Mouse (Mus musculus) lung, embryonic 15.5 days (tissue): Measurements from ENCODE around the gene Serpina3b. TPM values are rescaled to one million over a fixed set of nuclear protein-coding genes. Genes with fewer than 3 reads are reported as not detected.

Experiments
- ATAC-seq: fragments of 200-750 bp; cut with Nextera tagmentation; 2 replicates; pipeline ENCODE4 v1.8.0; 2017; ENCODE audit warnings: moderate number of reproducible peaks, borderline replicate concordance; ENCODE audit not compliant: low FRiP score, low TSS enrichment; ENCODE audit errors: extremely low read depth
- H3K27ac ChIP-seq: fragments of 300-500 bp; sonication (generic); 2 replicates; pipeline ENCODE4 v1.5.1; 2015; ENCODE audit warnings: moderate library complexity, mild to moderate bottlenecking, inconsistent platforms
- H3K27me3 ChIP-seq: fragments of 300-500 bp; sonication (generic); 2 replicates; pipeline ENCODE4 v1.6.1; 2015; ENCODE audit warnings: inconsistent platforms
- H3K36me3 ChIP-seq: fragments of 300-500 bp; sonication (generic); 2 replicates; pipeline ENCODE4 v1.6.1; 2015; ENCODE audit warnings: inconsistent platforms
- H3K4me1 ChIP-seq: fragments of 300-500 bp; sonication (generic); 2 replicates; pipeline ENCODE4 v1.6.1; 2015; ENCODE audit warnings: inconsistent platforms
- H3K4me2 ChIP-seq: fragments of 300-500 bp; sonication (generic); 2 replicates; pipeline ENCODE4 v1.6.1; 2015; ENCODE audit warnings: inconsistent platforms, mild to moderate bottlenecking, moderate library complexity
- H3K4me3 ChIP-seq: fragments of 300-500 bp; sonication (generic); 2 replicates; pipeline ENCODE4 v1.5.1; 2015; ENCODE audit warnings: mild to moderate bottlenecking, inconsistent platforms
- H3K9ac ChIP-seq: fragments of 300-500 bp; sonication (generic); 2 replicates; pipeline ENCODE4 v1.6.1; 2015; ENCODE audit warnings: inconsistent platforms
- H3K9me3 ChIP-seq: fragments of 300-500 bp; sonication (generic); 2 replicates; pipeline ENCODE4 v1.6.1; 2016; ENCODE audit warnings: inconsistent platforms
- whole genome bisulfite sequencing: fragments of 180-500 bp; shearing (Covaris S2); methylation state at CpG from one replicate; pipeline ENCODE4 v1.1.7; 2015; 5-methylcytosine and 5-hydroxymethylcytosine counted together
- polyA plus RNA-seq: library from polyadenylated mRNA; unstranded; fragments of >200 nt; fragmentation: Nextera tagmentation; extraction: Ambion mirVana; gene quantifications from 2 replicates; pipeline ENCODE4 v1.2.1, GENCODE M21; 2015

Serpina3b gene
- polyA plus RNA-seq, 1 experiment from 2014 or later, result not detected

GRCm38 (mm10) chr12:104131041-104131440, 3.2 kb downstream of the Serpina3b start:
- H3K27ac ChIP-seq, result no peak overlapping the region
- no peaks in the 10 kb centered on the region for H3K27me3 ChIP-seq
- no peaks in the 10 kb centered on the region for H3K9me3 ChIP-seq
- no peak for ATAC-seq
- no peak overlapping the region for H3K4me2 ChIP-seq
- H3K9ac ChIP-seq, result no peak overlapping the region
- H3K4me3 ChIP-seq, result no peak overlapping the region
- no peaks in the 10 kb centered on the region for H3K4me1 ChIP-seq
- no peaks in the 10 kb centered on the region for H3K36me3 ChIP-seq

- Histone ChIP-seq H3K9ac (no peak overlapping the region), H3K27ac (no peak overlapping the region), H3K36me3 (no peaks in the 10 kb centered on the region), H3K4me2 (no peak overlapping the region), H3K27me3 (no peaks in the 10 kb centered on the region), H3K9me3 (no peaks in the 10 kb centered on the region), H3K4me3 (no peak overlapping the region), H3K4me1 (no peaks in the 10 kb centered on the region)
- no peak for ATAC-seq
- 64% methylated on average over 2 of the region's 2 CpGs for WGBS
Measured at GRCm38 (mm10) chr12:104138216-104138615, 10.4 kb downstream of the Serpina3b start.

- ATAC-seq, result no peak
- no peaks in the 10 kb centered on the region for H3K36me3 ChIP-seq
- no peak overlapping the region for H3K27ac ChIP-seq
- H3K9ac ChIP-seq, result no peak overlapping the region
- no peaks in the 10 kb centered on the region for H3K27me3 ChIP-seq
- WGBS, result 84% methylated on average over 4 of the region's 4 CpGs
- H3K9me3 ChIP-seq, result no peaks in the 10 kb centered on the region
- no peak overlapping the region for H3K4me3 ChIP-seq
- H3K4me1 ChIP-seq, result no peaks in the 10 kb centered on the region
- H3K4me2 ChIP-seq, result no peak overlapping the region
Measured at GRCm38 (mm10) chr12:104140543-104141103, 12.8 kb downstream of the Serpina3b start.

GRCm38 (mm10) chr12:104141506-104141905, 13.7 kb downstream of the Serpina3b start:
- Histone ChIP-seq H3K4me1 (no peaks in the 10 kb centered on the region), H3K36me3 (no peaks in the 10 kb centered on the region), H3K27ac (no peak overlapping the region), H3K27me3 (no peaks in the 10 kb centered on the region), H3K4me3 (no peak overlapping the region), H3K9me3 (no peaks in the 10 kb centered on the region), H3K4me2 (no peak overlapping the region), H3K9ac (no peak overlapping the region)
- ATAC-seq, result no peak
- 70% methylated on average over 1 of the region's 1 CpGs for WGBS

GRCm38 (mm10) chr12:104142427-104142826, 14.6 kb downstream of the Serpina3b start:
- Histone ChIP-seq H3K4me2 (no peak overlapping the region), H3K9me3 (no peaks in the 10 kb centered on the region), H3K4me3 (no peak overlapping the region), H3K4me1 (no peaks in the 10 kb centered on the region), H3K9ac (no peak overlapping the region), H3K27ac (no peak overlapping the region), H3K27me3 (no peaks in the 10 kb centered on the region), H3K36me3 (no peaks in the 10 kb centered on the region)
- no peak for ATAC-seq
- 62% methylated on average over 1 of the region's 1 CpGs for WGBS

GRCm38 (mm10) chr12:104143286-104143685, 15.5 kb downstream of the Serpina3b start:
- 64% methylated on average over 1 of the region's 1 CpGs for WGBS
- Histone ChIP-seq H3K9me3 (no peaks in the 10 kb centered on the region), H3K27ac (no peak overlapping the region), H3K4me2 (no peak overlapping the region), H3K27me3 (no peaks in the 10 kb centered on the region), H3K36me3 (no peaks in the 10 kb centered on the region), H3K9ac (no peak overlapping the region), H3K4me3 (no peak overlapping the region), H3K4me1 (no peaks in the 10 kb centered on the region)
- ATAC-seq, result no peak

- no peaks in the 10 kb centered on the region for H3K9me3 ChIP-seq
- H3K4me3 ChIP-seq, result no peak overlapping the region
- ATAC-seq, result no peak
- H3K9ac ChIP-seq, result no peak overlapping the region
- H3K4me1 ChIP-seq, result no peaks in the 10 kb centered on the region
- no peaks in the 10 kb centered on the region for H3K36me3 ChIP-seq
- H3K27me3 ChIP-seq, result no peaks in the 10 kb centered on the region
- WGBS, result 82% methylated on average over 2 of the region's 2 CpGs
- no peak overlapping the region for H3K27ac ChIP-seq
- no peak overlapping the region for H3K4me2 ChIP-seq
Measured at GRCm38 (mm10) chr12:104145571-104145970, 17.8 kb downstream of the Serpina3b start.

GRCm38 (mm10) chr12:104151989-104152388, 24.2 kb downstream of the Serpina3b start:
- no peak for ATAC-seq
- Histone ChIP-seq H3K27me3 (no peaks in the 10 kb centered on the region), H3K9me3 (no peaks in the 10 kb centered on the region), H3K36me3 (no peaks in the 10 kb centered on the region), H3K27ac (no peak overlapping the region), H3K4me2 (no peak overlapping the region), H3K4me3 (no peak overlapping the region), H3K4me1 (no peaks in the 10 kb centered on the region), H3K9ac (no peak overlapping the region)
- 66% methylated on average over 2 of the region's 2 CpGs for WGBS

GRCm38 (mm10) chr12:104153041-104153645, 25.3 kb downstream of the Serpina3b start:
- 55% methylated on average over 3 of the region's 3 CpGs for WGBS
- Histone ChIP-seq H3K27ac (no peak overlapping the region), H3K27me3 (no peaks in the 10 kb centered on the region), H3K4me2 (no peak overlapping the region), H3K9me3 (no peaks in the 10 kb centered on the region), H3K9ac (no peak overlapping the region), H3K36me3 (no peaks in the 10 kb centered on the region), H3K4me3 (no peak overlapping the region), H3K4me1 (no peaks in the 10 kb centered on the region)
- no peak for ATAC-seq

- 90% methylated on average over 2 of the region's 2 CpGs for WGBS
- ATAC-seq, result no peak
- Histone ChIP-seq H3K36me3 (no peaks in the 10 kb centered on the region), H3K4me1 (no peaks in the 10 kb centered on the region), H3K9ac (no peak within 1 kb of the TSS), H3K9me3 (no peaks in the 10 kb centered on the region), H3K27me3 (no peaks in the 10 kb centered on the region), H3K4me3 (no peak within 1 kb of the TSS), H3K27ac (no peak within 1 kb of the TSS), H3K4me2 (no peak within 1 kb of the TSS)
Measured at GRCm38 (mm10) chr12:104153656-104154055, 25.9 kb downstream of the Serpina3b start, which contains the start of gene Serpina3c. Gene Serpina3c (minus strand): TSS chr12:104153870.

- Histone ChIP-seq H3K9me3 (no peaks in the 10 kb centered on the region), H3K27ac (no peak overlapping the region), H3K36me3 (no peaks in the 10 kb centered on the region), H3K27me3 (no peaks in the 10 kb centered on the region), H3K4me3 (no peak overlapping the region), H3K4me2 (no peak overlapping the region), H3K4me1 (no peaks in the 10 kb centered on the region), H3K9ac (no peak overlapping the region)
- 36% methylated on average over 3 of the region's 3 CpGs for WGBS
- no peak for ATAC-seq
Measured at GRCm38 (mm10) chr12:104174747-104175146, 47.0 kb downstream of the Serpina3b start.

GRCm38 (mm10) chr12:104175636-104176035, 47.8 kb downstream of the Serpina3b start:
- H3K36me3 ChIP-seq, result no peaks in the 10 kb centered on the region
- H3K4me3 ChIP-seq, result no peak overlapping the region
- no peaks in the 10 kb centered on the region for H3K27me3 ChIP-seq
- no peak overlapping the region for H3K9ac ChIP-seq
- 77% methylated on average over 3 of the region's 3 CpGs for WGBS
- no peak overlapping the region for H3K4me2 ChIP-seq
- no peaks in the 10 kb centered on the region for H3K9me3 ChIP-seq
- H3K27ac ChIP-seq, result no peak overlapping the region
- no peaks in the 10 kb centered on the region for H3K4me1 ChIP-seq
- ATAC-seq, result no peak

- Histone ChIP-seq H3K4me3 (no peak overlapping the region), H3K27ac (no peak overlapping the region), H3K9ac (no peak overlapping the region), H3K4me2 (no peak overlapping the region), H3K9me3 (no peaks in the 10 kb centered on the region), H3K27me3 (no peaks in the 10 kb centered on the region), H3K4me1 (no peaks in the 10 kb centered on the region), H3K36me3 (no peaks in the 10 kb centered on the region)
- no peak for ATAC-seq
Measured at GRCm38 (mm10) chr12:104178577-104178976, 50.8 kb downstream of the Serpina3b start.
